In the genomic region with DNA sequence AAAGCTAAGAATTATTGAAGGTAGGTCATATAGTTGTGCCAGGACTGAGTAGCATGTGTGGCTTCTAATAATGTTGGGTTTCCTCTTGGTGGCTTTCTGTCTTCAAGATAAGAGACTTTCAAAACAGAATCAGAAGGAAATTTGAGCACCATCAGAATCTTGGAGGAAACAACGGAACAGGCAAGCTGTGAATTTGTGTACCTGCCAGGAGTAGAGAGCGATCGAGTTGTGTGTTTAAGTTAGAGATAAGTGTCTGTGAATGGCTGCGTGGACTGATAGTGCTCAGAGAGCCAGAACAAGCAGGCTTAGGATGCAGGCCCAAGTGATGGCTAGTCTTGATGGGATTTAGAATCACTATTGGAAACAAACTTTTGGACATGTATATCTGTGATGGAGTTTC, we compare ENCODE assay signal across 39 mouse cellular contexts. TPM values are rescaled to one million over a fixed set of nuclear protein-coding genes. Genes with fewer than 3 reads are reported as not detected.
DNase-seq lines count a peak whose midpoint lies in the region; ATAC-seq lines count a peak whose summit lies in the region.
"Had no signal": no experiment of that assay in that cellular context is flagged by ENCODE, and none has a peak within 500 bp of the region (broad histone marks: within the 10 kb centered on the region; RNA-seq: fewer than 3 reads in every experiment).

No protein-coding gene starts in this region.

- WGBS in liver, embryonic 13.5 days (ENCODE audit: insufficient replicate concordance), result 4% methylated on average over 4 of the region's 4 CpGs
- WGBS in kidney, embryonic 14.5 days, result 83% methylated on average over 4 of the region's 4 CpGs

- no peaks in the 10 kb centered on the region for H3K36me3 ChIP-seq in liver, embryonic 13.5 days
- H3K36me3 ChIP-seq in kidney, embryonic 14.5 days (ENCODE audit: control insufficient read depth, insufficient read depth, low read length), result no peaks in the 10 kb centered on the region
- H3K36me3 ChIP-seq: embryonic facial prominence, embryonic 12.5 days; hindbrain, embryonic 10.5 days; hindbrain, embryonic 15.5 days; neural tube, embryonic 12.5 days had no signal

- H3K4me3 ChIP-seq in liver, embryonic 13.5 days (replicated peaks), result no peak overlapping the region; the same call in 1 of the 2 replicates
- H3K4me3 ChIP-seq in kidney, embryonic 14.5 days (ENCODE audit: low read length), result no peak overlapping the region
- H3K4me3 ChIP-seq: embryonic facial prominence, embryonic 12.5 days; hindbrain, embryonic 10.5 days; hindbrain, embryonic 15.5 days; myocyte; neural tube, embryonic 12.5 days had no signal

- H3K9me3 ChIP-seq in liver, embryonic 13.5 days (replicated peaks), result no peaks in the 10 kb centered on the region
- no peaks in the 10 kb centered on the region for H3K9me3 ChIP-seq in kidney, embryonic 14.5 days (ENCODE audit: control insufficient read depth, low read length)
- H3K9me3 ChIP-seq: embryonic facial prominence, embryonic 12.5 days; hindbrain, embryonic 10.5 days; hindbrain, embryonic 15.5 days; neural tube, embryonic 12.5 days had no signal

- peaks cover 6% of the 10 kb centered on the region; the same call in 1 of the 2 replicates for H3K27me3 ChIP-seq in liver, embryonic 13.5 days
- H3K27me3 ChIP-seq in kidney, embryonic 14.5 days (ENCODE audit: control insufficient read depth, insufficient read depth, low read length), result no peaks in the 10 kb centered on the region
- H3K27me3 ChIP-seq: embryonic facial prominence, embryonic 12.5 days; hindbrain, embryonic 15.5 days; neural tube, embryonic 12.5 days had no signal

- DNase-seq in MEL-GATA-1-ER (ENCODE audit: extremely low read depth, low read depth), result peak; percentile 83
- DNase-seq in liver, embryonic 13.5 days, result peak; percentile 62
- DNase-seq in left cerebral cortex, postnatal 25 days (ENCODE audit: low spot score in 2 of 2), result no peak
- DNase-seq in urinary bladder, postnatal 36 days (ENCODE audit: low spot score in 2 of 2), result no peak
- DNase-seq: adrenal gland, adult 2 months; cerebellum, adult 11 months; cerebellum, adult 9-10 months; cerebellum, postnatal 36 days; embryo, embryonic 11 days; forebrain, postnatal 0 days; gastrocnemius, postnatal 10 days; heart, postnatal 14 days; kidney, adult 11 months; lung, postnatal 4 days had no signal

- peaks cover 68% of the 10 kb centered on the region for H3K4me1 ChIP-seq in liver, embryonic 13.5 days (replicated peaks)
- H3K4me1 ChIP-seq in kidney, embryonic 14.5 days (ENCODE audit: control insufficient read depth, insufficient read depth, low read length), result no peaks in the 10 kb centered on the region
- H3K4me1 ChIP-seq: embryonic facial prominence, embryonic 12.5 days; hindbrain, embryonic 10.5 days; hindbrain, embryonic 15.5 days; neural tube, embryonic 12.5 days had no signal

- intact Hi-C loops in left cerebral cortex, postnatal 25 days (cut with DNase I), result no loop called here

- peak overlapping the region; percentile 29 for H3K4me2 ChIP-seq in liver, embryonic 13.5 days
- no peak overlapping the region for H3K4me2 ChIP-seq in kidney, embryonic 14.5 days (replicated peaks; ENCODE audit: low read depth, low read length)
- H3K4me2 ChIP-seq: embryonic facial prominence, embryonic 12.5 days; hindbrain, embryonic 15.5 days; midbrain, embryonic 11.5 days; neural tube, embryonic 12.5 days had no signal

- H3K9ac ChIP-seq in liver, embryonic 13.5 days, result 0 out of 2 replicates have a peak overlapping the region, but pooled peaks have one; percentile 33
- H3K9ac ChIP-seq in kidney, embryonic 14.5 days (ENCODE audit: low read depth, low read length), result no peak overlapping the region
- H3K9ac ChIP-seq: embryonic facial prominence, embryonic 12.5 days; forebrain, postnatal 0 days; hindbrain, embryonic 15.5 days; neural tube, embryonic 12.5 days had no signal

- peak overlapping the region; percentile 71 for H3K27ac ChIP-seq in liver, embryonic 13.5 days
- no peak overlapping the region for H3K27ac ChIP-seq in kidney, embryonic 14.5 days (ENCODE audit: low read depth, low read length)
- H3K27ac ChIP-seq: embryonic facial prominence, embryonic 12.5 days; hindbrain, embryonic 10.5 days; hindbrain, embryonic 15.5 days; kidney, postnatal 0 days; neural tube, embryonic 12.5 days had no signal

- peak; percentile 71 for ATAC-seq in erythroblast, adult 5-6 weeks (replicated peaks; ENCODE audit: low FRiP score, poor library complexity, severe bottlenecking)
- ATAC-seq in liver, embryonic 13.5 days (ENCODE audit: low read depth), result peak; percentile 85
- peak; percentile 83 for ATAC-seq in megakaryocyte progenitor cell, adult 5-6 weeks (replicated peaks; ENCODE audit: poor library complexity)
- ATAC-seq in kidney, embryonic 14.5 days (ENCODE audit: low FRiP score, low TSS enrichment), result no peak
- no peak for ATAC-seq in CD4-positive, CD25-positive, alpha-beta regulatory T cell, adult 4 months
- ATAC-seq: activated CD4-positive, CD25-positive, alpha-beta regulatory T cell, adult 4 months; forebrain, postnatal 0 days; inflammation-experienced regulatory T-cells, adult 6 months had no signal

RNA-seq across cellular contexts. Expression of gene Msmb, which starts 10.0 kb away (rescaled TPM):
- total RNA-seq in erythroblast, adult 5-6 weeks (2015; ENCODE audit: low replicate concordance), result not detected in 2 replicates
- 5.2 TPM in 1 of 2 replicates, not detected in the other for total RNA-seq in erythroblast, adult 5-6 weeks (2017; ENCODE audit: low replicate concordance)
- 0.33 and 0.45 TPM in 2 replicates for polyA plus RNA-seq in liver, embryonic 13.5 days (2015; fragmentation: Nextera tagmentation; extraction: Ambion mirVana)
- not detected in 2 replicates for total RNA-seq in megakaryocyte progenitor cell, adult 5-6 weeks (2015)
- total RNA-seq in megakaryocyte progenitor cell, adult 5-6 weeks (2017), result not detected in 2 replicates
- polyA plus RNA-seq in kidney, embryonic 14.5 days (2014; fragmentation: Nextera tagmentation; extraction: Ambion mirVana), result not detected in 2 replicates
- not detected for total RNA-seq in left cerebral cortex, postnatal 25 days (2021)
- polyA plus RNA-seq in CD4-positive, CD25-positive, alpha-beta regulatory T cell, adult 4 months (2017; shearing (Covaris generic)), result not detected
- total RNA-seq: adrenal gland, adult 2 months; adrenal gland, postnatal 4 days; forebrain, postnatal 0 days; gastrocnemius, postnatal 10 days; granulocyte monocyte progenitor cell, adult 5-6 weeks; heart, postnatal 14 days; left cerebral cortex, postnatal 10 days; liver, adult 2 months; midbrain, postnatal 0 days had no signal
- polyA plus RNA-seq: adrenal gland, adult 2 months; C2C12; embryonic facial prominence, embryonic 12.5 days; forebrain, embryonic 11.5 days; forebrain, postnatal 0 days; heart, embryonic 14.5 days; hindbrain, embryonic 10.5 days; hindbrain, embryonic 15.5 days; inflammation-experienced regulatory T-cells, adult 6 months; kidney, postnatal 0 days; large intestine, adult 2 months; limb, embryonic 11.5 days; liver, adult 2 months; lung, embryonic 16.5 days; midbrain, embryonic 11.5 days; midbrain, postnatal 0 days; myocyte; neural tube, embryonic 12.5 days; testis, adult 2 months had no signal

RNA-seq across cellular contexts. Expression of gene Ncoa4, which starts 27.8 kb away (rescaled TPM):
- total RNA-seq in erythroblast, adult 5-6 weeks (2015; ENCODE audit: low replicate concordance), result 661 and 684 TPM in 2 replicates
- total RNA-seq in erythroblast, adult 5-6 weeks (2017; ENCODE audit: low replicate concordance), result 773 and 931 TPM in 2 replicates
- polyA plus RNA-seq in liver, embryonic 13.5 days (2015; fragmentation: Nextera tagmentation; extraction: Ambion mirVana), result 288 and 359 TPM in 2 replicates
- total RNA-seq in megakaryocyte progenitor cell, adult 5-6 weeks (2015), result 245 and 252 TPM in 2 replicates
- total RNA-seq in megakaryocyte progenitor cell, adult 5-6 weeks (2017), result 194 and 212 TPM in 2 replicates
- polyA plus RNA-seq in kidney, embryonic 14.5 days (2014; fragmentation: Nextera tagmentation; extraction: Ambion mirVana), result 74.8 and 106 TPM in 2 replicates
- total RNA-seq in left cerebral cortex, postnatal 25 days (2021), result 100 to 1,000 TPM; 104 to 123 TPM
- 10 to 100 TPM; 92.5 to 95.7 TPM for polyA plus RNA-seq in CD4-positive, CD25-positive, alpha-beta regulatory T cell, adult 4 months (2017; shearing (Covaris generic))

RNA-seq across cellular contexts. Expression of gene Dph3, which starts 46.3 kb away (rescaled TPM):
- total RNA-seq in erythroblast, adult 5-6 weeks (2015; ENCODE audit: low replicate concordance), result 0.77 and 15.9 TPM in 2 replicates
- total RNA-seq in erythroblast, adult 5-6 weeks (2017; ENCODE audit: low replicate concordance), result 10.4 and 30.1 TPM in 2 replicates
- 106 and 110 TPM in 2 replicates for polyA plus RNA-seq in liver, embryonic 13.5 days (2015; fragmentation: Nextera tagmentation; extraction: Ambion mirVana)
- 88.0 and 117 TPM in 2 replicates for total RNA-seq in megakaryocyte progenitor cell, adult 5-6 weeks (2015)
- total RNA-seq in megakaryocyte progenitor cell, adult 5-6 weeks (2017), result 41.2 and 67.5 TPM in 2 replicates
- 102 and 136 TPM in 2 replicates for polyA plus RNA-seq in kidney, embryonic 14.5 days (2014; fragmentation: Nextera tagmentation; extraction: Ambion mirVana)
- 10 to 100 TPM; 47.2 to 48.4 TPM for total RNA-seq in left cerebral cortex, postnatal 25 days (2021)
- polyA plus RNA-seq in CD4-positive, CD25-positive, alpha-beta regulatory T cell, adult 4 months (2017; shearing (Covaris generic)), result 10 to 100 TPM; 55.6 to 63.5 TPM

RNA-seq across cellular contexts. Expression of gene Oxnad1, which starts 46.7 kb away (rescaled TPM):
- total RNA-seq in erythroblast, adult 5-6 weeks (2015; ENCODE audit: low replicate concordance), result 0.58 and 3.1 TPM in 2 replicates
- total RNA-seq in erythroblast, adult 5-6 weeks (2017; ENCODE audit: low replicate concordance), result 6.8 and 9.5 TPM in 2 replicates
- polyA plus RNA-seq in liver, embryonic 13.5 days (2015; fragmentation: Nextera tagmentation; extraction: Ambion mirVana), result 23.4 and 24.1 TPM in 2 replicates
- 8.3 and 14.9 TPM in 2 replicates for total RNA-seq in megakaryocyte progenitor cell, adult 5-6 weeks (2015)
- total RNA-seq in megakaryocyte progenitor cell, adult 5-6 weeks (2017), result 36.2 and 45.2 TPM in 2 replicates
- 29.1 and 33.6 TPM in 2 replicates for polyA plus RNA-seq in kidney, embryonic 14.5 days (2014; fragmentation: Nextera tagmentation; extraction: Ambion mirVana)
- 10 to 100 TPM; 11.9 to 16.3 TPM for total RNA-seq in left cerebral cortex, postnatal 25 days (2021)
- 10 to 100 TPM; 14.8 to 25.3 TPM for polyA plus RNA-seq in CD4-positive, CD25-positive, alpha-beta regulatory T cell, adult 4 months (2017; shearing (Covaris generic))

Comparison
In these comparisons a context has a peak if more than half of its experiments do, and no peak if none do; other contexts are left out.
1. DNase-seq: peak in MEL-GATA-1-ER (single experiment) and liver, embryonic 13.5 days (single experiment); none in left cerebral cortex, postnatal 25 days (0 of 2) and urinary bladder, postnatal 36 days (0 of 2).
2. ATAC-seq: peak in erythroblast, adult 5-6 weeks (single experiment), liver, embryonic 13.5 days (single experiment) and megakaryocyte progenitor cell, adult 5-6 weeks (single experiment); none in kidney, embryonic 14.5 days (single experiment) and CD4-positive, CD25-positive, alpha-beta regulatory T cell, adult 4 months (single experiment).